In the genomic region with DNA sequence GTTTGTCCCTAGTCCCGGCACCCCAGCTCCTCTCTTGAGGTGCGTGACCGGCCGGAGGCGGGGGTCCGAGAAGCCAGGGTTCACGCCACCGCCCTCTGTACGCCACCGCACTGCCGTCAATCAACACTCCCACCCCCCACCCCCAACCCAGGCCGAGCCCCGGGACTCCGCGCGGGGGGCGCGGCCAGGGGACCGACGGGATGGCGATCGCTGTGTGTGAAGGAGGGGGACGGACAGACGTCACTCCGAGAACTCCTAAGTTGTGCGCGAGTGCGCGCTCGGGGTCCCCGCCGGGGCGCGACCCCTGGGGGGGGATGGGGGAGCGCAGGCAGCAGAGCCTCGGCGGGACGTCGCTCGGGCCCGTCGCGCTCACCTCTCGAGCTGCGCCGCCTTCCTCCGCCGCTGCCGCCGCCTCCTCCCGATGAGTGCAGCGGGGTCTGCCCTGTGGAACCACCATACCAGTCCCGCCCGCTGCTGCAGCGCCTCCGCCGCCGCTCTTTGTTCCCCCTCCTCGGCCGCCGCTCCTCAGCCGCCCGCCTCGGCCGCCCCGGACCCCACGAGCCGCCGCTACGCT, we compare ENCODE assay signal across 8 mouse cellular contexts. TPM values are rescaled to one million over a fixed set of nuclear protein-coding genes. Genes with fewer than 3 reads are reported as not detected.
DNase-seq lines count a peak whose midpoint lies in the region; ATAC-seq and TF ChIP-seq lines count a peak whose summit lies in the region.

No protein-coding gene starts in this region.

- no peaks in the 10 kb centered on the region for H3K9me3 ChIP-seq in forebrain, embryonic 16.5 days (ENCODE audit: control insufficient read depth, low read length)
- H3K9me3 ChIP-seq in intestine, embryonic 16.5 days (ENCODE audit: control insufficient read depth, low read length), result no peaks in the 10 kb centered on the region
- no peaks in the 10 kb centered on the region for H3K9me3 ChIP-seq in lung, postnatal 0 days (ENCODE audit: low read length)

- H3K36me3 ChIP-seq in forebrain, embryonic 16.5 days (ENCODE audit: control insufficient read depth, insufficient read depth), result no peaks in the 10 kb centered on the region
- no peaks in the 10 kb centered on the region for H3K36me3 ChIP-seq in intestine, embryonic 16.5 days (ENCODE audit: control insufficient read depth, insufficient read depth, low read length)
- H3K36me3 ChIP-seq in lung, postnatal 0 days (ENCODE audit: insufficient read depth, low read length), result no peaks in the 10 kb centered on the region

- under 1% methylated on average over 58 of the region's 70 CpGs for WGBS in forebrain, embryonic 16.5 days
- under 1% methylated on average over 39 of the region's 70 CpGs for WGBS in intestine, embryonic 16.5 days
- 2% methylated on average over 40 of the region's 70 CpGs for WGBS in lung, postnatal 0 days

- H3K4me3 ChIP-seq in forebrain, embryonic 16.5 days (replicated peaks; ENCODE audit: low read length), result peak overlapping the region; percentile 95
- peak overlapping the region; percentile 86 for H3K4me3 ChIP-seq in intestine, embryonic 16.5 days (ENCODE audit: low read length)
- H3K4me3 ChIP-seq in lung, postnatal 0 days (ENCODE audit: low read depth, low read length), result peak overlapping the region; percentile 96

- no peak for TF ChIP-seq CTCF in lung, postnatal 0 days (IDR thresholded peaks at IDR 0.05)

- peak overlapping the region; percentile 99 for H3K9ac ChIP-seq in forebrain, embryonic 16.5 days (replicated peaks; ENCODE audit: low read depth, low read length)
- peak overlapping the region; percentile 99 for H3K9ac ChIP-seq in intestine, embryonic 16.5 days (ENCODE audit: low read depth, low read length)
- peak overlapping the region; percentile 87 for H3K9ac ChIP-seq in lung, postnatal 0 days (replicated peaks; ENCODE audit: low read depth)

- peak overlapping the region; percentile 73 for H3K4me2 ChIP-seq in forebrain, embryonic 16.5 days (ENCODE audit: low read length)
- peak overlapping the region; percentile 57 for H3K4me2 ChIP-seq in intestine, embryonic 16.5 days (ENCODE audit: low read depth, low read length)
- H3K4me2 ChIP-seq in lung, postnatal 0 days (replicated peaks; ENCODE audit: low read depth, low read length), result peak overlapping the region; percentile 71

- no peak for TF ChIP-seq EP300 in lung, postnatal 0 days (IDR thresholded peaks at IDR 0.05)

- peaks cover 33% of the 10 kb centered on the region for H3K4me1 ChIP-seq in forebrain, embryonic 16.5 days (replicated peaks; ENCODE audit: control insufficient read depth, insufficient read depth, low read length)
- H3K4me1 ChIP-seq in intestine, embryonic 16.5 days (ENCODE audit: control insufficient read depth, insufficient read depth, low read length), result peaks cover 19% of the 10 kb centered on the region
- peaks cover 3% of the 10 kb centered on the region; the same call in 1 of the 2 replicates for H3K4me1 ChIP-seq in lung, postnatal 0 days (ENCODE audit: insufficient read depth, low read depth, low read length)

- peak overlapping the region; percentile 96 for H3K27ac ChIP-seq in forebrain, embryonic 16.5 days (ENCODE audit: low read length)
- H3K27ac ChIP-seq in intestine, embryonic 16.5 days (ENCODE audit: low read length), result peak overlapping the region; percentile 95
- H3K27ac ChIP-seq in lung, postnatal 0 days (ENCODE audit: low read length), result peak overlapping the region; percentile 92

- peak; percentile 21 for DNase-seq in ovary, adult 18-20 months (ENCODE audit: low spot score)
- DNase-seq in ovary, postnatal 14 days (ENCODE audit: low spot score), result no peak
- DNase-seq in adrenal gland, postnatal 36 days, result peak; percentile 22 to 46
- DNase-seq in lung, postnatal 0 days (ENCODE audit: low spot score), result peak; percentile 54
- DNase-seq in retina, embryonic 14.5 days (ENCODE audit: low spot score), result peak; percentile 51
- DNase-seq in left cerebral cortex, postnatal 25 days (ENCODE audit: low spot score in 2 of 2), result no peak

- intact Hi-C loops in left cerebral cortex, postnatal 25 days (cut with DNase I), result loop anchor here (5.0 to 10.0 kb wide), 2 partner anchors 135 to 253 kb away; a partner anchor contains a TSS

- peak; percentile 69 for ATAC-seq in forebrain, embryonic 16.5 days
- ATAC-seq in intestine, embryonic 16.5 days, result peak; percentile 64
- peak; percentile 51 for ATAC-seq in lung, postnatal 0 days

- H3K27me3 ChIP-seq in forebrain, embryonic 16.5 days (replicated peaks; ENCODE audit: control insufficient read depth, insufficient read depth, low read length), result no peaks in the 10 kb centered on the region
- H3K27me3 ChIP-seq in intestine, embryonic 16.5 days (replicated peaks; ENCODE audit: control insufficient read depth, insufficient read depth, low read length), result no peaks in the 10 kb centered on the region
- H3K27me3 ChIP-seq in lung, postnatal 0 days (replicated peaks; ENCODE audit: insufficient read depth, low read length), result no peaks in the 10 kb centered on the region

RNA-seq across cellular contexts. Expression of a gene that starts 0.5 kb away (rescaled TPM):
- total RNA-seq in adrenal gland, postnatal 36 days (2021), result 10 to 100 TPM; 49.4 to 51.0 TPM
- polyA plus RNA-seq in forebrain, embryonic 16.5 days (2015; fragmentation: Nextera tagmentation; extraction: Ambion mirVana), result 55.1 and 68.1 TPM in 2 replicates
- polyA plus RNA-seq in intestine, embryonic 16.5 days (2015; fragmentation: Nextera tagmentation; extraction: Ambion mirVana), result 26.9 and 31.5 TPM in 2 replicates
- 36.0 and 40.6 TPM in 2 replicates for polyA plus RNA-seq in lung, postnatal 0 days (2015; fragmentation: Nextera tagmentation; extraction: Ambion mirVana)
- total RNA-seq in left cerebral cortex, postnatal 25 days (2021), result 10 to 100 TPM; 44.7 to 51.6 TPM

RNA-seq across cellular contexts. Expression of a gene that starts 48.7 kb away (rescaled TPM):
- total RNA-seq in adrenal gland, postnatal 36 days (2021), result not detected
- not detected in 2 replicates for polyA plus RNA-seq in forebrain, embryonic 16.5 days (2015; fragmentation: Nextera tagmentation; extraction: Ambion mirVana)
- polyA plus RNA-seq in intestine, embryonic 16.5 days (2015; fragmentation: Nextera tagmentation; extraction: Ambion mirVana), result not detected in 2 replicates
- 261 and 341 TPM in 2 replicates for polyA plus RNA-seq in lung, postnatal 0 days (2015; fragmentation: Nextera tagmentation; extraction: Ambion mirVana)
- total RNA-seq in left cerebral cortex, postnatal 25 days (2021), result under 1 TPM in 1 of 2 experiments, not detected in 1; 0.78 TPM

Comparison
In these comparisons a context has a peak if more than half of its experiments do, and no peak if none do; other contexts are left out.
1. DNase-seq: peak in ovary, adult 18-20 months (single experiment), adrenal gland, postnatal 36 days (2 of 2), lung, postnatal 0 days (single experiment) and retina, embryonic 14.5 days (single experiment); none in ovary, postnatal 14 days (single experiment) and left cerebral cortex, postnatal 25 days (0 of 2).
2. RNA of a gene that starts 48.7 kb away (polyA plus RNA-seq): 261 to 341 TPM in lung, postnatal 0 days; not detected in forebrain, embryonic 16.5 days and not detected in intestine, embryonic 16.5 days; every median in the first group is over 100 times any median in the second.
3. Peak in every context shown above with its lines, with median percentiles within 50 percentile points of each other: ATAC-seq, H3K27ac ChIP-seq, H3K4me2 ChIP-seq, H3K4me3 ChIP-seq and H3K9ac ChIP-seq.